18 mouse cellular contexts compared by ENCODE assay signal in genomic region chr13:113549021-113549420, GRCm38 (mm10).
"Had no signal": no experiment of that assay in that cellular context is flagged by ENCODE, and none has a peak within 500 bp of the region (broad histone marks: within the 10 kb centered on the region; RNA-seq: fewer than 3 reads in every experiment).

No protein-coding gene starts in this region.

- H3K36me3 ChIP-seq: liver, embryonic 13.5 days; liver, embryonic 15.5 days; lung, embryonic 15.5 days; midbrain, embryonic 13.5 days; midbrain, embryonic 15.5 days; neural tube, embryonic 12.5 days had no signal

- DNase-seq: liver, embryonic 13.5 days; liver, postnatal 0 days; lung, adult 2 months; lung, postnatal 14 days; lung, postnatal 4 days; right cerebral cortex, postnatal 14 days; thymus, adult 18-20 months; thymus, postnatal 14 days; thymus, postnatal 36 days had no signal

- H3K27ac ChIP-seq: liver, embryonic 13.5 days; liver, embryonic 15.5 days; lung, embryonic 15.5 days; midbrain, embryonic 13.5 days; midbrain, embryonic 15.5 days; neural tube, embryonic 12.5 days had no signal

- H3K27me3 ChIP-seq: liver, embryonic 13.5 days; liver, embryonic 15.5 days; lung, embryonic 15.5 days; megakaryocyte, embryonic 14.5 days; midbrain, embryonic 13.5 days; midbrain, embryonic 15.5 days; neural tube, embryonic 12.5 days had no signal

- ATAC-seq: liver, postnatal 0 days; lung, postnatal 0 days; midbrain, embryonic 13.5 days; midbrain, embryonic 15.5 days had no signal

- H3K4me1 ChIP-seq: liver, embryonic 13.5 days; liver, embryonic 15.5 days; megakaryocyte, embryonic 14.5 days; midbrain, embryonic 13.5 days; midbrain, embryonic 15.5 days; neural tube, embryonic 12.5 days had no signal

- H3K4me3 ChIP-seq: liver, embryonic 13.5 days; liver, embryonic 15.5 days; lung, embryonic 15.5 days; megakaryocyte, embryonic 14.5 days; midbrain, embryonic 13.5 days; midbrain, embryonic 15.5 days; myocyte; neural tube, embryonic 12.5 days had no signal

- H3K9me3 ChIP-seq: liver, embryonic 13.5 days; liver, embryonic 15.5 days; lung, embryonic 15.5 days; midbrain, embryonic 13.5 days; midbrain, embryonic 15.5 days; neural tube, embryonic 12.5 days had no signal

- H3K4me2 ChIP-seq: liver, embryonic 13.5 days; liver, embryonic 15.5 days; lung, embryonic 15.5 days; midbrain, embryonic 11.5 days; midbrain, embryonic 13.5 days; midbrain, embryonic 15.5 days; neural tube, embryonic 12.5 days had no signal

- H3K9ac ChIP-seq: liver, embryonic 13.5 days; liver, embryonic 15.5 days; liver, postnatal 0 days; lung, embryonic 15.5 days; midbrain, embryonic 13.5 days; midbrain, embryonic 15.5 days; neural tube, embryonic 12.5 days had no signal
